Mouse (Mus musculus): ENCODE measurements around the gene Agrp. TPM values are rescaled to one million over a fixed set of nuclear protein-coding genes. Genes with fewer than 3 reads are reported as not detected.

The Agrp gene
- polyA plus RNA-seq, 1 experiment from 2014 or later, result 1.4 TPM

DNA sequence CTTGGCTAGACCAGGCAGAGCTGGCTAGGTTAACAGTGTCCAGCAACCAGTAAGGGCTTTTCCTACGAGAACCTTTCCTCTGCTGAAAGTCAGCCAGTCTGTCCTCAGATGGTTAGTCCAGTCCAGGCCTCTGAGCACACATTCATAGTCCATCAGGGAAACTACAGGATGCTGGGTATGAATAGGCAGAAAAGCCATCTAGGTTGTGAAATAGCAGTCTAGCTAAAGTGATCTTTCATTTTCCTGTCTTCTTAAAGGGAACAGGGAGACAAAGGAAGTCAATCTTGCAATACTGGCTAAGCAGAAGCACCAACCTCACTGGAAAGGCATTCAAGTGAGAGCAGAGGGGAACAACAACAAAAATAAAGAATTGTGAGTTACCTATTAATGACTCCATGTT lies 84.4 kb downstream of the Agrp start:
- 85% methylated on average over 1 of the region's 1 CpGs for WGBS
- no peak overlapping the region for H3K27ac ChIP-seq (ENCODE audit: low read depth, low read length)
- H3K4me2 ChIP-seq (ENCODE audit: low read length), result no peak overlapping the region
- no peak overlapping the region for H3K4me3 ChIP-seq (ENCODE audit: low read length)
- H3K36me3 ChIP-seq (ENCODE audit: control insufficient read depth, insufficient read depth, low read length), result no peaks in the 10 kb centered on the region
- H3K9ac ChIP-seq (ENCODE audit: low read depth, low read length), result no peak overlapping the region
- no peaks in the 10 kb centered on the region for H3K4me1 ChIP-seq (ENCODE audit: control insufficient read depth, insufficient read depth, low read depth, low read length)
- H3K9me3 ChIP-seq (ENCODE audit: control insufficient read depth, low read length), result no peaks in the 10 kb centered on the region
- H3K27me3 ChIP-seq (replicated peaks; ENCODE audit: control insufficient read depth, insufficient read depth, low read length), result no peaks in the 10 kb centered on the region
- no peak for ATAC-seq

DNA sequence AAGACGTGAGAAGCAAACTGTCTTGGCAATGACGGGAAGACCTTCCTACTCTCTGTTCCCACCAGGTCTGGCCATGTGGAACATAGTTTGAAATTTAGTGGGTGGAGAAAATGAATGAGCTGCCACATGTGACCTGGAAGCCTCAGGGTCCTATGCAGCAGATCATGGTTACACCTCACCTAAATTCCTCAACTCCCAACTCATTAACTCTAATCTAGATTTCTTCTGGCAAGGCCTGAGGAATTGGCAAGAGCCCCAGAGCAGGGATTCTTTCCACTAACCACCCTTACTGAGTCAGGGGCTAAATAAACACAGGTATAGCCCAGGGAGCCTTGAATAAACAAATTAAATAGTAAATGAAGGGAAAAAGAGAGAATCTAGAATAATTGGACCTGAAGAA lies 85.2 kb downstream of the Agrp start:
- H3K27me3 ChIP-seq (replicated peaks; ENCODE audit: control insufficient read depth, insufficient read depth, low read length), result no peaks in the 10 kb centered on the region
- no peak overlapping the region for H3K9ac ChIP-seq (ENCODE audit: low read depth, low read length)
- no peaks in the 10 kb centered on the region for H3K36me3 ChIP-seq (ENCODE audit: control insufficient read depth, insufficient read depth, low read length)
- H3K4me1 ChIP-seq (ENCODE audit: control insufficient read depth, insufficient read depth, low read depth, low read length), result no peaks in the 10 kb centered on the region
- H3K4me3 ChIP-seq (ENCODE audit: low read length), result no peak overlapping the region
- H3K27ac ChIP-seq (ENCODE audit: low read depth, low read length), result no peak overlapping the region
- H3K9me3 ChIP-seq (ENCODE audit: control insufficient read depth, low read length), result no peaks in the 10 kb centered on the region
- ATAC-seq, result no peak
- WGBS, result 95% methylated on average over 2 of the region's 2 CpGs
- no peak overlapping the region for H3K4me2 ChIP-seq (ENCODE audit: low read length)

DNA sequence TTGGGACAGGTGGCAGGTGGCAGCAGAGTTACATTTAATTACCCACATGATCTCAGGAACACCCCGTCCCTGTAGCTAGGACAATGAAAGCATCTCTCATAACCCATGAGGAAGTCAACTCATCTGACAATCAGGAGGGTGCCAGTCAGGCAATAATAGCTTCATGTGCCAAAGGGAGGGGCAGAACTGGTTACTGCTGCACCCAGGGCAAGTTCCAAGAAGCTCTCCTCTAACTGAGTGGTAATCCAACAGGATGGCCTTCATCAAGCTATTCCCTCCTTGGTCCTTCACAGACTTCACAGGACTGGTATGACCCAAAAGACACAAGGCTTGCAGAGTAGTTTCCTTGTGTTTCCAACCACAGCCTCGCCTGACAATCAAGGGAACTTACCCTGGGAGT lies 87.1 kb downstream of the Agrp start:
- H3K36me3 ChIP-seq (ENCODE audit: control insufficient read depth, insufficient read depth, low read length), result no peaks in the 10 kb centered on the region
- peaks cover 6% of the 10 kb centered on the region for H3K4me1 ChIP-seq (ENCODE audit: control insufficient read depth, insufficient read depth, low read depth, low read length)
- no peaks in the 10 kb centered on the region for H3K9me3 ChIP-seq (ENCODE audit: control insufficient read depth, low read length)
- H3K27ac ChIP-seq (ENCODE audit: low read depth, low read length), result no peak overlapping the region
- ATAC-seq, result no peak
- no peak overlapping the region for H3K4me3 ChIP-seq (ENCODE audit: low read length)
- no peak overlapping the region for H3K9ac ChIP-seq (ENCODE audit: low read depth, low read length)
- no peaks in the 10 kb centered on the region for H3K27me3 ChIP-seq (replicated peaks; ENCODE audit: control insufficient read depth, insufficient read depth, low read length)
- WGBS, result 85% methylated on average over 2 of the region's 2 CpGs
- H3K4me2 ChIP-seq (ENCODE audit: low read length), result no peak overlapping the region

DNA sequence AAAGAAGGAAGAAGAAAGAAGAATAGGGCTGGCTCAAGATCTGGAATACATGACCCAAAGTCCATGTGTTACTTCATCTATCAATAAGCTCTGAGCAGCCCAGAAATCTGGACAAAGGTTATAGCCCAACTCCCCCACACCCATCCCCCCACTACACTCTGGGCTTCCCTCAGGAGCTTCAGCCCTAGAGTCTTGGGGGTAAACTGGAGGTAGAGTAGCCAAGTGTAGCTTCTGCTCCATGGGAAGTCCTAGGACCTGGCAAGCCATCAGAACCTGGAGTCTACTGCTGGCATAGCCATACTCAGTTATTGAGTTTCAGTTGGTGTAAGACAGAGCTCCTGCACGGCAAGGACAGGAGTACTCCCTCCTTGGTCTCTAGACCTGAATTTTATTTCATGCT lies 87.7 kb downstream of the Agrp start:
- Histone ChIP-seq H3K9me3 (ENCODE audit: control insufficient read depth, low read length) (no peaks in the 10 kb centered on the region), H3K4me3 (ENCODE audit: low read length) (no peak overlapping the region), H3K4me2 (ENCODE audit: low read length) (no peak overlapping the region), H3K36me3 (ENCODE audit: control insufficient read depth, insufficient read depth, low read length) (no peaks in the 10 kb centered on the region), H3K9ac (ENCODE audit: low read depth, low read length) (no peak overlapping the region), H3K4me1 (ENCODE audit: control insufficient read depth, insufficient read depth, low read depth, low read length) (peaks cover 11% of the 10 kb centered on the region), H3K27me3 (replicated peaks; ENCODE audit: control insufficient read depth, insufficient read depth, low read length) (no peaks in the 10 kb centered on the region), H3K27ac (ENCODE audit: low read depth, low read length) (no peak overlapping the region)
- 90% methylated on average over 1 of the region's 1 CpGs for WGBS
- ATAC-seq, result no peak

DNA sequence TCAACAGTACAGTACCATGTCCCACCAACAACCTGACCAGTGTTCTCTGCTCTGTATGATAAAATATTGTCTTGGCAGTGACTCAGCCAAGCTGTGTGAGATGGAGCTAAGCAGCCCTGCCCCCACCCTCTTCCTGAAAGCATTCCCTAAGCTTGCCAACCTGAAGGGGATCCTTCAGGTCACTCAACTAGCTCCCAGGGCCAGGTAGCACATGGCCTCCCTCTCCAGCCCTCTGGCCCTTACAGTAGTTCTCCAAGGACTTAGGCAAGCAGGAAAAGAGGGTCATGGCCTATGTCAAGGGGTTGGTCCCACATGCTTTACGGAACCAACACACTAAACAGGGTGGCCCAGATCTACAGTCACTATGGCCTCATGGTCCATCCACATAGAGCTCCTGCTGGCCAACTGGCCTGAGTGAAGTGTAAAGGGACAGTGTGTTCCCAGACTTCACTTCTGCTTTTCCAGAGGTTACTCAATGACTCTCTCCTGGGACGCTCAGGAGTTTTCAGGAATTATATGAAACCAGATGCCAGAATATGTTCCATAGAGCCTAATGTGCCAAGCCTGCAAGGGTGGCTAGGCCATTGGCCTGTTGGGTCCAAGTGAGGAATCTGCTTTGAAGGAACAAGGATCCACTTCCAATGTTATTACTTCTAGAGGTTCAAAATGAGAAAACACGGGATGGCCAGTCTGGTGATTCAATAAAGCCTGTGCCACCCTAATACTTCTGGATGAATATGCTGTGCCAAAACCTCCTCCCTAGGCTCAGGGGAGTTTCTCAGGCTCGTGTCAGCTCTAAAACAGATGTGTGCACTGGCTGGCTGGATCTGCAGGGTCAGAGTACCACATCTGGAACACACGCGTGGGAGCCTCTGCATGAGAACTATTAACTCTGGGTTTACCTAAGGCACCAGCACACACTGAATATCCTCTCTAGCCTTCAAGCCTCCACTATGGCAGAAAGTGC lies 90.5 kb downstream of the Agrp start:
- 82% methylated on average over 6 of the region's 6 CpGs for WGBS
- ATAC-seq, result no peak

DNA sequence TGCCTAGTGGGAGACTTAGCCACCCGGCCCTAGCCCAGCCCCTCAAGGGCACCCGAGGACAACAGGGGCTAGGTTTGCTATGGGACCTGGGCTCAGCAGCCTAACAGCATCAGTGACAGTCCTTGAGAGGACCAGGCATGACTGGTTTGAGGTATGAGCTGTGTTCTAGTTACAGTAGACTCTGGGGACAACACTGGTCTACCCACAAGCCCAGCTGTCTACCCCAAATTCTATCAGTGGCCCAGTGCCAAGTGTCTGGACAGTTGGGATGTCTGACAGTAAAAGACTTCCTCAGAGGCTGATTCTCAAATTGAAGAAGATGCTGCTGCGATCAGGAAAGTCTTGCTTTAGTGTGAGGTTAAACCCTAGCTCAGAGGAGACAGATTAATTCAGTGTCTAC lies 91.9 kb downstream of the Agrp start:
- Histone ChIP-seq H3K9ac (ENCODE audit: low read depth, low read length) (no peak overlapping the region), H3K9me3 (ENCODE audit: control insufficient read depth, low read length) (no peaks in the 10 kb centered on the region), H3K4me1 (ENCODE audit: control insufficient read depth, insufficient read depth, low read depth, low read length) (peaks cover 18% of the 10 kb centered on the region), H3K4me2 (ENCODE audit: low read length) (no peak overlapping the region), H3K4me3 (ENCODE audit: low read length) (no peak overlapping the region), H3K27ac (ENCODE audit: low read depth, low read length) (peak overlapping the region; percentile 56; the same call in 1 of the 2 replicates), H3K36me3 (ENCODE audit: control insufficient read depth, insufficient read depth, low read length) (0 out of 2 replicates have a peak, but pooled peaks cover 3% of the 10 kb centered on the region), H3K27me3 (replicated peaks; ENCODE audit: control insufficient read depth, insufficient read depth, low read length) (no peaks in the 10 kb centered on the region)
- WGBS, result 88% methylated on average over 3 of the region's 3 CpGs
- 0 out of 2 replicates have a peak, but pooled peaks have one; percentile 15 for ATAC-seq

More for the DNA sequence above, 90.5 kb downstream of the Agrp start:
- Histone ChIP-seq H3K27ac (ENCODE audit: low read depth, low read length) (no peak overlapping the region), H3K4me3 (ENCODE audit: low read length) (no peak overlapping the region), H3K9me3 (ENCODE audit: control insufficient read depth, low read length) (no peaks in the 10 kb centered on the region), H3K36me3 (ENCODE audit: control insufficient read depth, insufficient read depth, low read length) (0 out of 2 replicates have a peak, but pooled peaks cover 3% of the 10 kb centered on the region), H3K4me2 (ENCODE audit: low read length) (no peak overlapping the region), H3K27me3 (replicated peaks; ENCODE audit: control insufficient read depth, insufficient read depth, low read length) (no peaks in the 10 kb centered on the region), H3K4me1 (ENCODE audit: control insufficient read depth, insufficient read depth, low read depth, low read length) (peaks cover 18% of the 10 kb centered on the region), H3K9ac (ENCODE audit: low read depth, low read length) (no peak overlapping the region)

DNA sequence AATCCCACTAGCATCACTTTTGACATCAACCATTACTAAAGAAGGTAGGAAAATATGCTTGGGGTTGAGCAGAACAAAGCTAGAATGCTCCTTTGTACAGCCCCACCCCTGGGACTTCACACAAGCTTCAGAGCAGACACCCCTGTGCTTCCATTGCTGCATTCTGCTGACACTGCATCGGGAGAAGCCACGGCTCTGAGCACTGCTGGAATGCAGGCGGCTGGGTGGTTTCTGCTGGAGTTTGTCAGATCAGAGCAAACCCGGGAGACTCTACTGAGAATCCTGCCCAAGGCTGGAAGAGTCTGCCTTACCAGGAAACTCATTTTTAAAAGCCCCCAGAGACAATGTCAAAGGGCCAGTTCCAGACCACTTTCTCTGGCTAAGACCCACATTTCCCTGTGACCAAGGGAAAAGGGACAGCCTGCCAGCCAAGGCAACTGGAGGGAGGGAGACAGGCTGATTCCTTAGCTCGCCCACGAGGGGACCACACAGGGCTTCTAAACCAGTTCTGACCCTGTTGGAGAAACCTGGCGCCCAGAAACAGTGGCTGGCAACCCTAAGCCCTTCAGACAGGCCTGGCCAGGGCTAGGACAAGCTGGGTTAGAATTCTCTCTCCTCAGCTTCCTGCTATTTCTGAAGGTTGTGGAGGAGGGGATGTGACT lies 92.5 kb downstream of the Agrp start:
- no peaks in the 10 kb centered on the region for H3K27me3 ChIP-seq (replicated peaks; ENCODE audit: control insufficient read depth, insufficient read depth, low read length)
- no peaks in the 10 kb centered on the region for H3K9me3 ChIP-seq (ENCODE audit: control insufficient read depth, low read length)
- no peak overlapping the region; the same call in 1 of the 2 replicates for H3K9ac ChIP-seq (ENCODE audit: low read depth, low read length)
- peaks cover 18% of the 10 kb centered on the region for H3K4me1 ChIP-seq (ENCODE audit: control insufficient read depth, insufficient read depth, low read depth, low read length)
- no peak overlapping the region for H3K4me2 ChIP-seq (ENCODE audit: low read length)
- H3K4me3 ChIP-seq (ENCODE audit: low read length), result no peak overlapping the region
- H3K27ac ChIP-seq (ENCODE audit: low read depth, low read length), result peak overlapping the region; percentile 56; the same call in 1 of the 2 replicates
- peak; percentile 43; the same call in 1 of the 2 replicates for ATAC-seq
- 47% methylated on average over 7 of the region's 7 CpGs for WGBS
- H3K36me3 ChIP-seq (ENCODE audit: control insufficient read depth, insufficient read depth, low read length), result 0 out of 2 replicates have a peak, but pooled peaks cover 3% of the 10 kb centered on the region

DNA sequence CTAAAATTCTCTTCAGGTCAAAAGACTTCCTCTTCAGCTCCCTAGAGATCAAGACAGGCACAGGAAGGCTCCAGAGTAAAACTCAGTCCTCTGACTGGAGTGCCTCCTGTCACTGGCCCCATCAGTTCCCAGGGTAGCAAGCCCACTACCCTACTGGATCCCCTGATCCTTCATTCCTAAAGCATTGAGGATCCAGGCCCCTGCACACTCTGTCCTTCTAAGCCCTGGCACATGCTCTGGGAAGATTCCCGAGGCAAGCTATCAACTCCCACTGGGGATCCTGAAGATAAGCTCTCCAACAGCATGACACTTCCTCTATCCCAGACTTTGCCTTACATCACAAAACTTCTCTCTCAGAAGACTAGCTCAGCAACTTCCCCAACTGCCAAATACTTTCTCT lies 93.5 kb downstream of the Agrp start:
- no peak for ATAC-seq
- Histone ChIP-seq H3K4me3 (ENCODE audit: low read length) (no peak overlapping the region), H3K4me1 (ENCODE audit: control insufficient read depth, insufficient read depth, low read depth, low read length) (peaks cover 18% of the 10 kb centered on the region), H3K36me3 (ENCODE audit: control insufficient read depth, insufficient read depth, low read length) (peaks cover 9% of the 10 kb centered on the region), H3K9ac (ENCODE audit: low read depth, low read length) (no peak overlapping the region; the same call in 1 of the 2 replicates), H3K27ac (ENCODE audit: low read depth, low read length) (no peak overlapping the region), H3K9me3 (ENCODE audit: control insufficient read depth, low read length) (no peaks in the 10 kb centered on the region), H3K4me2 (ENCODE audit: low read length) (no peak overlapping the region), H3K27me3 (replicated peaks; ENCODE audit: control insufficient read depth, insufficient read depth, low read length) (no peaks in the 10 kb centered on the region)
- 59% methylated on average over 1 of the region's 1 CpGs for WGBS

DNA sequence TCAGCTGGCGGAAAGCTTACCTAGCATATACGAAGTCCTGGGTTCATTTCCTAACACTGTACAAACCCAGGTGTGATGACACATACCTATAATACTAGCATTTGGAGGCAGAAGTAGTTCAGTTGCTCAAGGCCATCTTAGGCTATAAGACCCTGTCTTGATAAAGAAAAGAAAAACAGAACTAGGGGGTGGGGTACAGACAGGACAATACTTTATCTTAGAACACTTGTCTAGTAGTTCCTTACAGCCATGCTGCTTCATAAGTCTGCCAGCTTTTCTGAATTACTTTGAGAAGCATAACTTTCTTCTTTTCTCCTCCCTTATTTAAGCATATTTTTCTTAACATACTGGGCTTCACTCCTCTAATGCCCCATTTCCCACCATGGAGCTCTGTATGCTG lies 94.4 kb downstream of the Agrp start:
- H3K4me2 ChIP-seq (ENCODE audit: low read length), result no peak overlapping the region
- ATAC-seq, result no peak
- peaks cover 18% of the 10 kb centered on the region for H3K4me1 ChIP-seq (ENCODE audit: control insufficient read depth, insufficient read depth, low read depth, low read length)
- H3K4me3 ChIP-seq (ENCODE audit: low read length), result no peak overlapping the region
- H3K9ac ChIP-seq (ENCODE audit: low read depth, low read length), result no peak overlapping the region
- peaks cover 10% of the 10 kb centered on the region for H3K36me3 ChIP-seq (ENCODE audit: control insufficient read depth, insufficient read depth, low read length)
- H3K27me3 ChIP-seq (replicated peaks; ENCODE audit: control insufficient read depth, insufficient read depth, low read length), result no peaks in the 10 kb centered on the region
- 94% methylated on average over 2 of the region's 2 CpGs for WGBS
- H3K27ac ChIP-seq (ENCODE audit: low read depth, low read length), result no peak overlapping the region
- H3K9me3 ChIP-seq (ENCODE audit: control insufficient read depth, low read length), result no peaks in the 10 kb centered on the region
